Mouse (Mus musculus) kidney, adult 2 months (tissue): Measurements from ENCODE around the gene Lrit2.

Source experiments
- CTCF ChIP-seq: fragments of 200-500 bp; conservative IDR thresholded peaks from 2 replicates; pipeline ENCODE4 v1.5.1; 2011; ENCODE audit warnings: low read depth, mild to moderate bottlenecking, control low read depth, low read length, moderate library complexity, mixed read lengths; ENCODE audit not compliant: insufficient read depth, insufficient read length
- POLR2A ChIP-seq: fragments of 200-500 bp; IDR thresholded peaks from one replicate; pipeline ENCODE4 v1.6.1; 2011; ENCODE audit warnings: low read depth, low read length, control low read depth

DNA sequence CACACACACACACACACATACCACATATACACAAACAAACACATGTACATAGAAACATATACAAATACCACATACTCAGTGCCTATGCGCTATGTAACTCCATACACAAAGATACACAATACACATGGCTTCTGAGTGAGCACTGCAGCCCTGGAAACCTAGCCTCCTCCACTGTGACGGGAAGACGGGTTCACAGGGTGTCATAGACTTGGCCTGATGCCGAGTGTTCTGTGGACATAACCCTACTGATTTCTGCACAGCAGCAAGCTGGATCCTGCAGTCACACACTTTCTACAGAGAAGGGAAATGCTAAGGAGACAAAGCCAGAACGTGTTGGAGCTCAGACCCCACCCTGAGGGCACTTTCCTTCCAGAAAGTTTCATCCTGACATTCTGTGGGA is 37.0 kb downstream of the Lrit2 start:
- TF ChIP-seq CTCF (no peak), POLR2A (no peak)
